Comparison of ENCODE assay signal across 8 mouse cellular contexts in the genomic region with DNA sequence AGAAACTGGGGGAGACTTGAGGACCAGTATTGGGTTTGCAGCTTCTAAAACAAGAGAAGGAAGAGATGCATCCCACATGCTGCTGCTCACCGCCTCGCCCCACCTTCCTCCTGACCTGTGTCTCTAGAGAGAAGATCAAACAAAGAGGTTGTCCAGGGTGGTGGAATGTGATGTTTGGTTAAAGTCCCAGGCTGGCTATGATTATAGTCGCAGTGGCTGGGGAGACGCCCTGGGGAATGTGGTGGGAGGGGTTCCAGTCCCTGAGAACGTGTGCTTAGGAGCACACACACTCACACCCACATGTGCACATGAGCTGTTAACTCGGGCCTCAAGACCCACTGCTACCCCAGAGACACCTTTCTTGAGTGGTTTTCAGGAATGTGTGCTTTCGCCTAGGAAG.
A peak's percentile ranks its signal among the peaks of the same experiment; 100 is the strongest.
DNase-seq lines count a peak whose midpoint lies in the region; ATAC-seq and TF ChIP-seq lines count a peak whose summit lies in the region.

No protein-coding gene starts in this region.

- no peak overlapping the region for H3K27ac ChIP-seq in gastrocnemius, adult 2 months
- peak overlapping the region; percentile 89 for H3K27ac ChIP-seq in lung, embryonic 15.5 days
- H3K27ac ChIP-seq in intestine, embryonic 14.5 days (ENCODE audit: low read depth) = peak overlapping the region; percentile 43
- H3K27ac ChIP-seq in stomach, postnatal 0 days (replicated peaks) = peak overlapping the region; percentile 63

- no peak for TF ChIP-seq CTCF in gastrocnemius, adult 2 months (IDR thresholded peaks at IDR 0.05)
- TF ChIP-seq CTCF in lung, adult 2 months (IDR thresholded peaks at IDR 0.05; ENCODE audit: insufficient read depth, low read length) = no peak
- TF ChIP-seq CTCF in stomach, postnatal 0 days (IDR thresholded peaks at IDR 0.05; ENCODE audit: low read depth) = no peak

- peaks cover 38% of the 10 kb centered on the region for H3K4me1 ChIP-seq in lung, embryonic 15.5 days
- peaks cover 6% of the 10 kb centered on the region; the same call in 1 of the 2 replicates for H3K4me1 ChIP-seq in lung, adult 2 months (ENCODE audit: control insufficient read depth, insufficient read depth, low read length)
- H3K4me1 ChIP-seq in intestine, embryonic 14.5 days (replicated peaks; ENCODE audit: control insufficient read depth, insufficient read depth, low read length) = peaks cover 18% of the 10 kb centered on the region
- H3K4me1 ChIP-seq in stomach, postnatal 0 days (replicated peaks; ENCODE audit: control insufficient read depth, insufficient read depth) = peaks cover 9% of the 10 kb centered on the region; the same call in 1 of the 2 replicates

- TF ChIP-seq POLR2A in lung, adult 2 months (IDR thresholded peaks at IDR 0.05; ENCODE audit: borderline replicate concordance, extremely low read depth, low read depth, low read length) = no peak

- DNase-seq in gastrocnemius, adult 2 months = peak; percentile 17
- DNase-seq in gastrocnemius, postnatal 36 days = no peak
- no peak for DNase-seq in lung, adult 2 months
- no peak for DNase-seq in intestine, embryonic 14.5 days (ENCODE audit: low spot score)
- DNase-seq in stomach, postnatal 0 days (ENCODE audit: low spot score) = peak; percentile 55
- DNase-seq in left cerebral cortex, adult 11 months (ENCODE audit: low spot score) = no peak

- H3K9me3 ChIP-seq in lung, embryonic 15.5 days = no peaks in the 10 kb centered on the region
- H3K9me3 ChIP-seq in intestine, embryonic 14.5 days (ENCODE audit: control insufficient read depth, low read length) = no peaks in the 10 kb centered on the region
- no peaks in the 10 kb centered on the region for H3K9me3 ChIP-seq in stomach, postnatal 0 days (ENCODE audit: control insufficient read depth, low read length)

- H3K4me3 ChIP-seq in gastrocnemius, adult 2 months = no peak overlapping the region
- no peak overlapping the region for H3K4me3 ChIP-seq in lung, embryonic 15.5 days
- no peak overlapping the region for H3K4me3 ChIP-seq in lung, adult 2 months (replicated peaks; ENCODE audit: extremely low read depth, low read depth, low read length)
- H3K4me3 ChIP-seq in intestine, embryonic 14.5 days (ENCODE audit: low read depth, low read length) = no peak overlapping the region
- H3K4me3 ChIP-seq in stomach, postnatal 0 days (ENCODE audit: low read depth, low read length) = no peak overlapping the region

- H3K36me3 ChIP-seq in lung, embryonic 15.5 days = no peaks in the 10 kb centered on the region
- no peaks in the 10 kb centered on the region for H3K36me3 ChIP-seq in intestine, embryonic 14.5 days (ENCODE audit: control insufficient read depth, insufficient read depth, low read length)
- no peaks in the 10 kb centered on the region for H3K36me3 ChIP-seq in stomach, postnatal 0 days (ENCODE audit: control insufficient read depth, insufficient read depth, low read length)

- H3K4me2 ChIP-seq in lung, embryonic 15.5 days = peak overlapping the region; percentile 22
- no peak overlapping the region; the same call in 1 of the 2 replicates for H3K4me2 ChIP-seq in intestine, embryonic 14.5 days (ENCODE audit: low read length)
- no peak overlapping the region for H3K4me2 ChIP-seq in stomach, postnatal 0 days (replicated peaks; ENCODE audit: low read depth)

- no peak for TF ChIP-seq EP300 in stomach, postnatal 0 days (optimal IDR thresholded peaks at IDR 0.05)

- ATAC-seq in lung, embryonic 15.5 days (ENCODE audit: borderline replicate concordance, extremely low read depth, low FRiP score, low TSS enrichment) = peak; percentile 73
- peak; percentile 80; the same call in 1 of the 2 replicates for ATAC-seq in intestine, embryonic 14.5 days (replicated peaks; ENCODE audit: low FRiP score, low TSS enrichment, low read depth)
- peak; percentile 81 for ATAC-seq in stomach, postnatal 0 days (ENCODE audit: low FRiP score, low TSS enrichment)
- ATAC-seq in granulocyte monocyte progenitor cell, adult 5-6 weeks (replicated peaks; ENCODE audit: poor library complexity, severe bottlenecking) = no peak

- WGBS in lung, embryonic 15.5 days = 26% methylated on average over 7 of the region's 7 CpGs
- 58% methylated on average over 7 of the region's 7 CpGs for WGBS in lung, adult 2 months
- 28% methylated on average over 7 of the region's 7 CpGs for WGBS in intestine, embryonic 14.5 days
- WGBS in stomach, postnatal 0 days = 32% methylated on average over 7 of the region's 7 CpGs

- intact Hi-C loops in gastrocnemius, adult 2 months (cut with DNase I) = loop anchor here (5.0 kb wide), 1 partner anchor 47 kb away; no protein-coding TSS in a partner anchor
- intact Hi-C loops in gastrocnemius, postnatal 36 days (cut with DNase I) = no loop called here

- H3K27me3 ChIP-seq in lung, embryonic 15.5 days = no peaks in the 10 kb centered on the region
- no peaks in the 10 kb centered on the region for H3K27me3 ChIP-seq in intestine, embryonic 14.5 days (replicated peaks; ENCODE audit: control insufficient read depth, insufficient read depth, low read length)
- H3K27me3 ChIP-seq in stomach, postnatal 0 days (ENCODE audit: control insufficient read depth, insufficient read depth, low read length) = no peaks in the 10 kb centered on the region

- H3K9ac ChIP-seq in lung, embryonic 15.5 days = no peak overlapping the region
- H3K9ac ChIP-seq in intestine, embryonic 14.5 days (ENCODE audit: low read length) = no peak overlapping the region
- H3K9ac ChIP-seq in stomach, postnatal 0 days (ENCODE audit: low read length) = no peak overlapping the region

Comparison
In these comparisons a context has a peak if more than half of its experiments do, and no peak if none do; other contexts are left out.
1. DNase-seq: peak in gastrocnemius, adult 2 months (single experiment) and stomach, postnatal 0 days (single experiment); none in gastrocnemius, postnatal 36 days (0 of 2), lung, adult 2 months (single experiment), intestine, embryonic 14.5 days (single experiment) and left cerebral cortex, adult 11 months (single experiment).